Mouse (Mus musculus) limb, embryonic 10.5 days (tissue): ENCODE results near the gene Cntn4. TPM values are rescaled to one million over a fixed set of nuclear protein-coding genes. Genes with fewer than 3 reads are reported as not detected.

Source experiments
- DNase-seq: peaks from one replicate; pipeline ENCODE4 v3.0.0-alpha.2; 2017; ENCODE audit warnings: low spot score
- H3K27ac ChIP-seq: fragments of 300-500 bp; sonication (generic); 2 replicates; pipeline ENCODE4 v1.5.1; 2016; ENCODE audit warnings: mild to moderate bottlenecking
- H3K27me3 ChIP-seq: fragments of 300-500 bp; sonication (generic); 2 replicates; pipeline ENCODE4 v1.6.1; 2016; ENCODE audit warnings: low read depth, mild to moderate bottlenecking; ENCODE audit not compliant: poor library complexity, severe bottlenecking
- H3K36me3 ChIP-seq: fragments of 300-500 bp; sonication (generic); 2 replicates; pipeline ENCODE4 v1.6.1; 2016; ENCODE audit warnings: mild to moderate bottlenecking, moderate library complexity
- H3K4me1 ChIP-seq: fragments of 300-500 bp; sonication (generic); 2 replicates; pipeline ENCODE4 v1.6.1; 2016
- H3K4me3 ChIP-seq: fragments of 300-500 bp; sonication (generic); 2 replicates; pipeline ENCODE4 v1.5.1; 2016; ENCODE audit warnings: mild to moderate bottlenecking, moderate library complexity
- H3K9me3 ChIP-seq: fragments of 300-500 bp; sonication (generic); replicated peaks from 2 replicates; pipeline ENCODE4 v1.6.1; 2016; ENCODE audit warnings: mild to moderate bottlenecking
- WGBS: fragments of 180-500 bp; shearing (Covaris S2); methylation state at CpG from one replicate; pipeline ENCODE4 v1.1.7; 2016; 5-methylcytosine and 5-hydroxymethylcytosine counted together
- polyA plus RNA-seq: library from polyadenylated mRNA; unstranded; fragments of >200 nt; fragmentation: Nextera tagmentation; extraction: Ambion mirVana; gene quantifications from 2 replicates; pipeline ENCODE4 v1.2.1, GENCODE M21; 2016

Gene Cntn4
- polyA plus RNA-seq, 1 experiment from 2014 or later = 0.81 TPM

- Histone ChIP-seq H3K27me3 (no peaks in the 10 kb centered on the region), H3K36me3 (no peaks in the 10 kb centered on the region), H3K27ac (no peak overlapping the region), H3K9me3 (no peaks in the 10 kb centered on the region), H3K4me3 (no peak overlapping the region), H3K4me1 (peaks cover 7% of the 10 kb centered on the region; the same call in 1 of the 2 replicates)
- WGBS = 92% methylated on average over 8 of the region's 8 CpGs
- DNase-seq = no peak
Measured at GRCm38 (mm10) chr6:106675581-106675980, 998.1 kb downstream of the Cntn4 start.

- H3K9me3 ChIP-seq = no peaks in the 10 kb centered on the region
- H3K36me3 ChIP-seq = no peaks in the 10 kb centered on the region
- H3K27ac ChIP-seq = no peak overlapping the region
- H3K27me3 ChIP-seq = no peaks in the 10 kb centered on the region
- H3K4me1 ChIP-seq = peaks cover 12% of the 10 kb centered on the region
- H3K4me3 ChIP-seq = no peak overlapping the region
- 82% methylated on average over 3 of the region's 3 CpGs for WGBS
- no peak for DNase-seq
Measured at GRCm38 (mm10) chr6:106701931-106702330, 1024.5 kb downstream of the Cntn4 start.

- no peak for DNase-seq
- WGBS = 74% methylated on average over 3 of the region's 3 CpGs
- no peak overlapping the region for H3K27ac ChIP-seq
- peaks cover 12% of the 10 kb centered on the region for H3K4me1 ChIP-seq
- H3K4me3 ChIP-seq = no peak overlapping the region
- H3K27me3 ChIP-seq = no peaks in the 10 kb centered on the region
- H3K36me3 ChIP-seq = no peaks in the 10 kb centered on the region
- H3K9me3 ChIP-seq = no peaks in the 10 kb centered on the region
Measured at GRCm38 (mm10) chr6:106705506-106706035, 1028.1 kb downstream of the Cntn4 start.

GRCm38 (mm10) chr6:106725642-106726041 is 1048.2 kb downstream of the Cntn4 start:
- H3K36me3 ChIP-seq = no peaks in the 10 kb centered on the region
- H3K9me3 ChIP-seq = no peaks in the 10 kb centered on the region
- no peak overlapping the region for H3K27ac ChIP-seq
- DNase-seq = no peak
- WGBS = 83% methylated on average over 4 of the region's 4 CpGs
- H3K4me3 ChIP-seq = no peak overlapping the region
- H3K27me3 ChIP-seq = no peaks in the 10 kb centered on the region
- no peaks in the 10 kb centered on the region for H3K4me1 ChIP-seq

GRCm38 (mm10) chr6:106726078-106726477 is 1048.6 kb downstream of the Cntn4 start:
- 86% methylated on average over 6 of the region's 6 CpGs for WGBS

GRCm38 (mm10) chr6:106727703-106728102 is 1050.2 kb downstream of the Cntn4 start:
- H3K27ac ChIP-seq = no peak overlapping the region
- WGBS = 91% methylated on average over 1 of the region's 1 CpGs
- no peaks in the 10 kb centered on the region for H3K9me3 ChIP-seq
- no peaks in the 10 kb centered on the region for H3K36me3 ChIP-seq
- DNase-seq = no peak
- no peaks in the 10 kb centered on the region for H3K4me1 ChIP-seq
- no peak overlapping the region for H3K4me3 ChIP-seq
- no peaks in the 10 kb centered on the region for H3K27me3 ChIP-seq

More at GRCm38 (mm10) chr6:106726078-106726477, 1048.6 kb downstream of the Cntn4 start:
- DNase-seq = no peak
- Histone ChIP-seq H3K4me3 (no peak overlapping the region), H3K27me3 (no peaks in the 10 kb centered on the region), H3K36me3 (no peaks in the 10 kb centered on the region), H3K27ac (no peak overlapping the region), H3K9me3 (no peaks in the 10 kb centered on the region), H3K4me1 (no peaks in the 10 kb centered on the region)

GRCm38 (mm10) chr6:106729682-106730314 is 1052.3 kb downstream of the Cntn4 start:
- H3K27me3 ChIP-seq = no peaks in the 10 kb centered on the region
- no peaks in the 10 kb centered on the region for H3K4me1 ChIP-seq
- no peak overlapping the region for H3K4me3 ChIP-seq
- DNase-seq = no peak
- no peak overlapping the region for H3K27ac ChIP-seq
- no peaks in the 10 kb centered on the region for H3K9me3 ChIP-seq
- H3K36me3 ChIP-seq = no peaks in the 10 kb centered on the region
- WGBS = 79% methylated on average over 4 of the region's 4 CpGs

GRCm38 (mm10) chr6:106732563-106732962 is 1055.1 kb downstream of the Cntn4 start:
- Histone ChIP-seq H3K4me3 (no peak overlapping the region), H3K9me3 (no peaks in the 10 kb centered on the region), H3K27ac (no peak overlapping the region), H3K4me1 (no peaks in the 10 kb centered on the region), H3K27me3 (no peaks in the 10 kb centered on the region), H3K36me3 (no peaks in the 10 kb centered on the region)
- no peak for DNase-seq
- 90% methylated on average over 4 of the region's 4 CpGs for WGBS

- Histone ChIP-seq H3K4me1 (no peaks in the 10 kb centered on the region), H3K36me3 (no peaks in the 10 kb centered on the region), H3K9me3 (no peaks in the 10 kb centered on the region), H3K4me3 (no peak overlapping the region), H3K27me3 (no peaks in the 10 kb centered on the region), H3K27ac (no peak overlapping the region)
- DNase-seq = no peak
- WGBS = 78% methylated on average over 3 of the region's 3 CpGs
Measured at GRCm38 (mm10) chr6:106738229-106738628, 1060.8 kb downstream of the Cntn4 start.

GRCm38 (mm10) chr6:106740244-106740825 is 1062.9 kb downstream of the Cntn4 start:
- Histone ChIP-seq H3K4me3 (no peak overlapping the region), H3K36me3 (no peaks in the 10 kb centered on the region), H3K27me3 (no peaks in the 10 kb centered on the region), H3K9me3 (no peaks in the 10 kb centered on the region), H3K4me1 (no peaks in the 10 kb centered on the region), H3K27ac (no peak overlapping the region)
- DNase-seq = no peak
- WGBS = 95% methylated on average over 1 of the region's 1 CpGs

- Histone ChIP-seq H3K27ac (no peak overlapping the region), H3K36me3 (no peaks in the 10 kb centered on the region), H3K27me3 (no peaks in the 10 kb centered on the region), H3K4me3 (no peak overlapping the region), H3K4me1 (peaks cover 3% of the 10 kb centered on the region; the same call in 1 of the 2 replicates), H3K9me3 (no peaks in the 10 kb centered on the region)
- 82% methylated on average over 7 of the region's 7 CpGs for WGBS
- no peak for DNase-seq
Measured at GRCm38 (mm10) chr6:106743556-106744233, 1066.2 kb downstream of the Cntn4 start.

- no peak overlapping the region for H3K27ac ChIP-seq
- H3K36me3 ChIP-seq = no peaks in the 10 kb centered on the region
- H3K27me3 ChIP-seq = no peaks in the 10 kb centered on the region
- no peak for DNase-seq
- 68% methylated on average over 7 of the region's 7 CpGs for WGBS
- H3K4me3 ChIP-seq = no peak overlapping the region
- H3K4me1 ChIP-seq = peaks cover 3% of the 10 kb centered on the region; the same call in 1 of the 2 replicates
- no peaks in the 10 kb centered on the region for H3K9me3 ChIP-seq
Measured at GRCm38 (mm10) chr6:106745673-106746394, 1068.4 kb downstream of the Cntn4 start.
